ENCODE assay signal across 11 mouse cellular contexts in genomic region chr3:31098556-31098955, GRCm38 (mm10). TPM values are rescaled to one million over a fixed set of nuclear protein-coding genes. Genes with fewer than 3 reads are reported as not detected.
DNase-seq lines count a peak whose midpoint lies in the region; ATAC-seq lines count a peak whose summit lies in the region.
"Had no signal": no experiment of that assay in that cellular context is flagged by ENCODE, and none has a peak within 500 bp of the region (broad histone marks: within the 10 kb centered on the region; RNA-seq: fewer than 3 reads in every experiment).

No protein-coding gene starts in this region.

- peaks cover 21% of the 10 kb centered on the region for H3K4me1 ChIP-seq in heart, embryonic 16.5 days (ENCODE audit: control insufficient read depth, insufficient read depth, low read length)
- peaks cover 38% of the 10 kb centered on the region for H3K4me1 ChIP-seq in limb, embryonic 10.5 days

- DNase-seq in heart, adult 8-10 months (ENCODE audit: low spot score) = no peak
- DNase-seq in testis, postnatal 10 days (ENCODE audit: low spot score) = peak; percentile 5
- no peak for DNase-seq in testis, postnatal 14 days (ENCODE audit: low spot score)
- no peak for DNase-seq in limb, embryonic 10.5 days (ENCODE audit: low spot score)
- no peak for DNase-seq in ovary, postnatal 10 days (ENCODE audit: low spot score)
- DNase-seq in cerebellum, postnatal 10 days = no peak
- DNase-seq in layer of hippocampus, postnatal 36 days = no peak

- no peak overlapping the region for H3K9ac ChIP-seq in heart, embryonic 16.5 days (ENCODE audit: low read length)

- H3K4me3 ChIP-seq in heart, embryonic 16.5 days (ENCODE audit: low read length) = no peak overlapping the region
- peak overlapping the region; percentile 8; the same call in 1 of the 2 replicates for H3K4me3 ChIP-seq in limb, embryonic 10.5 days

- no peaks in the 10 kb centered on the region for H3K9me3 ChIP-seq in heart, embryonic 16.5 days (replicated peaks; ENCODE audit: control insufficient read depth, low read length)
- H3K9me3 ChIP-seq in limb, embryonic 10.5 days (replicated peaks) = no peaks in the 10 kb centered on the region
- H3K9me3 ChIP-seq: G1E had no signal

- ATAC-seq in heart, embryonic 16.5 days (replicated peaks; ENCODE audit: extremely low read depth, insufficient read depth, low FRiP score) = no peak

- no peaks in the 10 kb centered on the region; the same call in 1 of the 2 replicates for H3K36me3 ChIP-seq in heart, embryonic 16.5 days (ENCODE audit: control insufficient read depth, insufficient read depth)
- peaks cover 31% of the 10 kb centered on the region for H3K36me3 ChIP-seq in limb, embryonic 10.5 days

- no peaks in the 10 kb centered on the region for H3K27me3 ChIP-seq in heart, embryonic 16.5 days (ENCODE audit: control insufficient read depth, insufficient read depth, low read length)
- no peaks in the 10 kb centered on the region for H3K27me3 ChIP-seq in limb, embryonic 10.5 days (ENCODE audit: low read depth, poor library complexity, severe bottlenecking)

- peak overlapping the region; percentile 20; the same call in 1 of the 2 replicates for H3K4me2 ChIP-seq in heart, embryonic 16.5 days (ENCODE audit: low read depth, low read length)

- 96% methylated on average over 1 of the region's 1 CpGs for WGBS in heart, embryonic 16.5 days
- WGBS in limb, embryonic 10.5 days = 92% methylated on average over 1 of the region's 1 CpGs

- H3K27ac ChIP-seq in heart, embryonic 16.5 days (ENCODE audit: low read length) = no peak overlapping the region
- no peak overlapping the region for H3K27ac ChIP-seq in limb, embryonic 10.5 days

RNA-seq across cellular contexts. Expression of gene Skil, which starts 3.7 kb away (rescaled TPM):
- polyA plus RNA-seq in heart, embryonic 16.5 days (2015; fragmentation: Nextera tagmentation; extraction: Ambion mirVana) = 10.0 and 10.3 TPM in 2 replicates
- 10 to 100 TPM; 11.4 to 18.7 (median 14.9) TPM for total RNA-seq in heart, adult 8-10 months (2022)
- 22.3 and 28.9 TPM in 2 replicates for polyA plus RNA-seq in limb, embryonic 10.5 days (2016; fragmentation: Nextera tagmentation; extraction: Ambion mirVana)
- 10 to 100 TPM; 74.5 to 74.6 TPM for total RNA-seq in layer of hippocampus, postnatal 36 days (2021)

RNA-seq across cellular contexts. Expression of gene Cldn11, which starts 51.2 kb away (rescaled TPM):
- 5.9 and 7.2 TPM in 2 replicates for polyA plus RNA-seq in heart, embryonic 16.5 days (2015; fragmentation: Nextera tagmentation; extraction: Ambion mirVana)
- total RNA-seq in heart, adult 8-10 months (2022) = under 1 TPM; 0.37 to 0.47 (median 0.42) TPM
- 3.8 and 4.6 TPM in 2 replicates for polyA plus RNA-seq in limb, embryonic 10.5 days (2016; fragmentation: Nextera tagmentation; extraction: Ambion mirVana)
- total RNA-seq in layer of hippocampus, postnatal 36 days (2021) = 100 to 1,000 TPM; 200 to 204 TPM
- total RNA-seq: common myeloid progenitor, adult 5-6 weeks; G1E; megakaryocyte progenitor cell, adult 5-6 weeks had no signal
- polyA plus RNA-seq: G1E had no signal

Comparison
In these comparisons a context has a peak if more than half of its experiments do, and no peak if none do; other contexts are left out.
1. RNA of gene Cldn11, which starts 51.2 kb away (total RNA-seq): 200 to 204 TPM in layer of hippocampus, postnatal 36 days; 0.37 to 0.47 TPM in heart, adult 8-10 months; every median in the first group is over 100 times any median in the second.